Mouse (Mus musculus) neural tube, embryonic 12.5 days (tissue): ENCODE data around the gene Gosr2. TPM values are rescaled to one million over a fixed set of nuclear protein-coding genes. Genes with fewer than 3 reads are reported as not detected.

Source experiments
- ATAC-seq: fragments of 200-750 bp; cut with Nextera tagmentation; 2 replicates; pipeline ENCODE4 v1.8.0; 2017; ENCODE audit warnings: low read depth, mild to moderate bottlenecking, moderate TSS enrichment, moderate library complexity; ENCODE audit not compliant: low FRiP score
- H3K27ac ChIP-seq: fragments of 300-500 bp; sonication (generic); 2 replicates; pipeline ENCODE4 v1.5.1; 2016
- H3K27me3 ChIP-seq: fragments of 300-500 bp; sonication (generic); replicated peaks from 2 replicates; pipeline ENCODE4 v1.6.1; 2016; ENCODE audit warnings: mild to moderate bottlenecking
- H3K36me3 ChIP-seq: fragments of 300-500 bp; sonication (generic); 2 replicates; pipeline ENCODE4 v1.6.1; 2016; ENCODE audit warnings: mild to moderate bottlenecking
- H3K4me1 ChIP-seq: fragments of 300-500 bp; sonication (generic); 2 replicates; pipeline ENCODE4 v1.6.1; 2016
- H3K4me2 ChIP-seq: fragments of 300-500 bp; sonication (generic); replicated peaks from 2 replicates; pipeline ENCODE4 v1.6.1; 2016; ENCODE audit warnings: mild to moderate bottlenecking
- H3K4me3 ChIP-seq: fragments of 300-500 bp; sonication (generic); 2 replicates; pipeline ENCODE4 v1.5.1; 2016
- H3K9ac ChIP-seq: fragments of 300-500 bp; sonication (generic); 2 replicates; pipeline ENCODE4 v1.6.1; 2016; ENCODE audit warnings: mild to moderate bottlenecking
- H3K9me3 ChIP-seq: fragments of 300-500 bp; sonication (generic); 2 replicates; pipeline ENCODE4 v1.6.1; 2016; ENCODE audit warnings: mild to moderate bottlenecking
- WGBS: fragments of 180-500 bp; shearing (Covaris S2); methylation state at CpG from one replicate; pipeline ENCODE4 v1.1.7; 2016; 5-methylcytosine and 5-hydroxymethylcytosine counted together
- polyA plus RNA-seq: library from polyadenylated mRNA; unstranded; fragments of >200 nt; fragmentation: Nextera tagmentation; extraction: Ambion mirVana; gene quantifications from 2 replicates; pipeline ENCODE4 v1.2.1, GENCODE M21; 2016

Gosr2 gene
- polyA plus RNA-seq, 1 experiment from 2014 or later = 85.8 TPM

- Histone ChIP-seq H3K27me3 (peaks cover 37% of the 10 kb centered on the region), H3K36me3 (no peaks in the 10 kb centered on the region), H3K4me2 (no peak overlapping the region), H3K27ac (no peak overlapping the region), H3K9ac (no peak overlapping the region), H3K9me3 (no peaks in the 10 kb centered on the region), H3K4me1 (no peaks in the 10 kb centered on the region), H3K4me3 (no peak overlapping the region)
- ATAC-seq = no peak
- 6% methylated on average over 3 of the region's 3 CpGs for WGBS
Observed at GRCm38 (mm10) chr11:103656520-103656919, 41.2 kb downstream of the Gosr2 start.

DNA sequence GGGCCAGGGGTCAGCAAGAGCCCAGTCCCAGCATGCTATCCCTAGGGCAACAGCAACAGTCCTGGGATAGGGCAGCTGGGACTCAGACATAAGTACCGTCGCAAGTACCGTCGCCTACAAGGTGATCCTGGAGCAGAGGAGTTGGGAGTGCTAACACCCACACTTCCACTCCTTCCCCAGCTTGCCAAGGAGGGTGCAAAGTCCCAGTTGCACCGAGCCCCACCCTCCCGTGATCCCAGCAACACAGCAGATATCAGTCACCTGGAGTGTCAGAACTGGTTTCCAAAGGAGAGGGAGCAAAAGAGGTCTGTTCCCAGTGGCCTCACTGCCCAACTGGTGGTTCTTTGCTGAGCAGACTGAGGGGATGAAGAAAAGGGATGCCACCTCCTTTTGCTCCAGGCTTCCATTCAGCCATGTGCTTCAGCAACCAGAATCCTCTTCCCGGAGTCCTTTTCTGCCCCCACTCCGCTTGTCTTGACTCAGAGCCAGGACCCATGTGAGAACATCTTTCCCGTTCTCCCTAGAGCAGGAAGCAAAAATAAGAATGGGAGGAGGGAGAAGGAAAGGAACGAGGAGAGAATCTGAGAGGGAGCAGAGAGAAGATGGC lies 44.2 kb downstream of the Gosr2 start:
- no peaks in the 10 kb centered on the region for H3K9me3 ChIP-seq
- no peaks in the 10 kb centered on the region for H3K36me3 ChIP-seq
- H3K27ac ChIP-seq = no peak overlapping the region
- H3K4me3 ChIP-seq = no peak overlapping the region
- H3K4me2 ChIP-seq = no peak overlapping the region
- no peak overlapping the region for H3K9ac ChIP-seq
- 75% methylated on average over 10 of the region's 10 CpGs for WGBS
- H3K27me3 ChIP-seq = peaks cover 67% of the 10 kb centered on the region
- no peak for ATAC-seq
- H3K4me1 ChIP-seq = peaks cover 14% of the 10 kb centered on the region

DNA sequence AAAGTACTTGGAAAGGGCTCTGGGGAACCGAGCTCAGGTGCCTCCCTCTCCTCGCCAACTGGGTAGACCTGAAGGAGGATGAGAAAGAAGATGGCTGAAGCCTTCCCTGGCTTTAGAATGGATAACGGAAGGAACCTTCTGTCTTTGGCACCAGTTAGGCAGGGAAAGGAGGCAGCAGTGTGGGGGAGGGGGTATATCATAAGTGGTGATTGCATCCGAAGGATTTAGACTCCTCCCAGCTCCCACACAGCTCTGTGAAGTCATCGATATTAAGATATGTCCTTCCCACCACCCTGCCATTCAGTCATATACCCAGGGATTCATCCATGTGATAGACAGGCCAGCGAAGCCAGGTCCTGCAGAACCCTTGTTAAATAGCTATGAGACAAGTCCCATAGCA lies 46.3 kb downstream of the Gosr2 start:
- 81% methylated on average over 6 of the region's 6 CpGs for WGBS
- Histone ChIP-seq H3K9me3 (no peaks in the 10 kb centered on the region), H3K27me3 (peaks cover 84% of the 10 kb centered on the region)

GRCm38 (mm10) chr11:103649983-103650493 lies 47.7 kb downstream of the Gosr2 start:
- Histone ChIP-seq H3K27me3 (peaks cover 76% of the 10 kb centered on the region), H3K4me3 (peak overlapping the region; percentile 30), H3K36me3 (no peaks in the 10 kb centered on the region), H3K9ac (peak overlapping the region; percentile 21; the same call in 1 of the 2 replicates), H3K4me1 (peaks cover 14% of the 10 kb centered on the region), H3K4me2 (peak overlapping the region; percentile 65), H3K27ac (no peak overlapping the region), H3K9me3 (no peaks in the 10 kb centered on the region)
- no peak for ATAC-seq
- 2% methylated on average over 37 of the region's 37 CpGs for WGBS

More for the DNA sequence above, 46.3 kb downstream of the Gosr2 start:
- Histone ChIP-seq H3K4me2 (no peak overlapping the region), H3K27ac (no peak overlapping the region), H3K9ac (no peak overlapping the region), H3K4me3 (no peak overlapping the region), H3K36me3 (no peaks in the 10 kb centered on the region), H3K4me1 (peaks cover 14% of the 10 kb centered on the region)
- ATAC-seq = no peak

DNA sequence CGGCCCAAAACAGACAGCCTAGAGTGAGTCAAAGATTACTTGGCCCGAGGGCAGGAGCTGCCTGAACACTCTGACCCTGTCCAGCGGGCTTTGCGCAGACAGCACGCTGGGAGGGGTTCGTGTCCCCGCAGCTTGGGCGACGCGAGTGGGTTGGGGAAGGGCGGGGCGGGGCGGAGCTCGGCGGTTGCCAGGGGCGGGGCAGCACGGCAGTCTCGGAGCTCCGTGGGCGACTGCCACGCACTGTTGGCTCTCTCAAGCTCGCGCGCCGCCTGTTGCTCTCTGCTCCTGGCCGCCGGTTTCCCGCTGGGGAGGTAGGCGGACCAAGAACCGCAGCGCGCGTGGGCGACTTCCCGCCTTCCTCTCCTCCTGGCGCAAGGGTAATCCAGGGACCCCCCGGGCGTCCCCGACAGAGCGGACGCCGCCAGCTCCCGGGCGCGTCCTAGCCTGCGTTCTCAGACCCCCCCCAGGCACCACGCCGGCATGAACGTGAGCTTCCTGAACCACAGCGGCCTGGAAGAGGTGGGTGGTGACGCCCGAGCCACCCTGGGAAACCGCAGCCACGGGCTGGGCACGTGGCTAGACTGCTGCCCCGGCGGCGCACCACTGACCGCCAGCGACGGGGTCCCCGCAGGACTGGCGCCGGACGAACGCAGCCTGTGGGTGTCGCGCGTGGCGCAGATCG lies 48.3 kb downstream of the Gosr2 start, which contains the start of gene Rprml:
Gene Rprml (plus strand): TSS at position 270 of the 682 bp plus-strand sequence.
- Histone ChIP-seq H3K9me3 (no peaks in the 10 kb centered on the region), H3K36me3 (no peaks in the 10 kb centered on the region), H3K27ac (no peak within 1 kb of the TSS), H3K4me3 (peak within 1 kb of the TSS; percentile 30), H3K9ac (peak within 1 kb of the TSS; percentile 21; the same call in 1 of the 2 replicates), H3K4me2 (peak within 1 kb of the TSS; percentile 65), H3K27me3 (peaks cover 73% of the 10 kb centered on the region), H3K4me1 (peaks cover 14% of the 10 kb centered on the region)
- ATAC-seq = no peak
- 1% methylated on average over 71 of the region's 71 CpGs for WGBS

- Histone ChIP-seq H3K9ac (no peak overlapping the region), H3K9me3 (no peaks in the 10 kb centered on the region), H3K27me3 (peaks cover 70% of the 10 kb centered on the region), H3K4me1 (peaks cover 14% of the 10 kb centered on the region), H3K27ac (no peak overlapping the region), H3K36me3 (no peaks in the 10 kb centered on the region), H3K4me2 (no peak overlapping the region), H3K4me3 (no peak overlapping the region)
- ATAC-seq = no peak
- WGBS = 34% methylated on average over 7 of the region's 7 CpGs
Observed at GRCm38 (mm10) chr11:103648656-103649055, 49.0 kb downstream of the Gosr2 start.

DNA sequence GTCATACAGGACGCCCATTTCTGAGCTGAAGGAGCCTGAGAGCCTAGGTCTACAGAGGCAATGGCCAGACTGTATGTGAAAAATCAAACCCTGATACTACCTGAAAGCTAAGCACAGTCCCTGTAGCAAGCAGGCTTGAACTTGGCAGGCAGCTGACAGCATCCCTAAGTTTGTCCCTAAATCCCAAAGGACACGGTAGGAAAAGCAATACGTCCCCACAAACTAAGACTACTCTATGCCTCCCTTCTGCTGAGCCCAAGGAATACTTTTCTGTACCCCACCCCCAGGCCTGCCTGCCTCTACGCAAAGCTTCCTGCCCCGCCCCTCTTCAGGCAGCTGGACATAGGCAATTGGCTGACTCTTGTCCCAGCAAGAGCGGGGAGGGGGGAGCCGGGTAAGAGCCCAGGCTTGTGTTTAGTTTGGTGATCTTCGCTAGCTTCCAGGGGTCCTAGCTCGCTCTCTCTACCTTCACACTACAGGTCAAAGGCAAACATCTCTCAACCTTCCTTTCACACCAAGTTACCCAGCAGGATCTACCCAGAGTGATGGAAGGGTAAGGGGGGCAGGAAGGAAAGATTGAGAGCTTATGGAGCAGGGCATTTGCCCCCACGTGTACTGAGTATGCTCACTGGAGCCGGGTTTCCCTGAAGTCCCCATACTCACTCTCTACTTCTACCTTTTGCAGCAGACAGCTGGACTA lies 49.6 kb downstream of the Gosr2 start:
- 10% methylated on average over 11 of the region's 11 CpGs for WGBS
- no peaks in the 10 kb centered on the region for H3K9me3 ChIP-seq
- peaks cover 69% of the 10 kb centered on the region for H3K27me3 ChIP-seq
- H3K27ac ChIP-seq = no peak overlapping the region
- no peak overlapping the region for H3K4me3 ChIP-seq
- no peak overlapping the region for H3K4me2 ChIP-seq
- no peak for ATAC-seq
- H3K36me3 ChIP-seq = no peaks in the 10 kb centered on the region
- H3K4me1 ChIP-seq = peaks cover 14% of the 10 kb centered on the region
- H3K9ac ChIP-seq = no peak overlapping the region

DNA sequence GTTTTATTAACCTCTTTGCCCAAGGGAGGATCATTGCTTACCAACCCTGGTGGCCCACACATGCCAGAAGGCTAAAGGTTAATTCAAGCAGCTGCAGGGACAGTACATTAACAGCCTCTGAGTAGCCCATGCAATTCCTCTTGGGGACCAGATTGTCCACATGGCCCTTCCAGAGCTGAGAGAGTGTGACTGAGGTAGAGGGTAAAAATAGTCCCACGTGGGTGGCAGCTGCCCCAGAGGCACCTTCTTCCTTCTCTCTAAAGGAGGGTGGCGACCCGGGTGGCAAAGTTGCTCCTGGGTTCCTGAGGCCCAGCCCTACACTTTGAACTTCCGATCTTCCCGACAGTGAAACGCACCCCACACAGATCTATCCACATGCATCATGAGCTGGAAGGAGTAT lies 51.4 kb downstream of the Gosr2 start:
- WGBS = 80% methylated on average over 6 of the region's 6 CpGs
- no peak overlapping the region for H3K27ac ChIP-seq
- no peaks in the 10 kb centered on the region for H3K36me3 ChIP-seq
- H3K4me2 ChIP-seq = no peak overlapping the region
- H3K27me3 ChIP-seq = peaks cover 52% of the 10 kb centered on the region
- H3K9me3 ChIP-seq = no peaks in the 10 kb centered on the region
- H3K4me3 ChIP-seq = no peak overlapping the region
- no peak for ATAC-seq
- H3K4me1 ChIP-seq = peaks cover 14% of the 10 kb centered on the region
- H3K9ac ChIP-seq = no peak overlapping the region

- WGBS = 67% methylated on average over 8 of the region's 8 CpGs
- Histone ChIP-seq H3K36me3 (no peaks in the 10 kb centered on the region), H3K9ac (no peak overlapping the region), H3K4me3 (no peak overlapping the region), H3K27ac (no peak overlapping the region), H3K4me2 (no peak overlapping the region), H3K4me1 (peaks cover 14% of the 10 kb centered on the region), H3K9me3 (no peaks in the 10 kb centered on the region), H3K27me3 (peaks cover 46% of the 10 kb centered on the region)
- no peak for ATAC-seq
Observed at GRCm38 (mm10) chr11:103645731-103646130, 52.0 kb downstream of the Gosr2 start.

GRCm38 (mm10) chr11:103643211-103643610 lies 54.5 kb downstream of the Gosr2 start:
- no peak overlapping the region for H3K4me2 ChIP-seq
- WGBS = 71% methylated on average over 9 of the region's 9 CpGs
- H3K36me3 ChIP-seq = no peaks in the 10 kb centered on the region
- peaks cover 27% of the 10 kb centered on the region for H3K27me3 ChIP-seq
- no peak overlapping the region for H3K27ac ChIP-seq
- no peak for ATAC-seq
- no peaks in the 10 kb centered on the region for H3K4me1 ChIP-seq
- no peaks in the 10 kb centered on the region for H3K9me3 ChIP-seq
- no peak overlapping the region for H3K4me3 ChIP-seq
- H3K9ac ChIP-seq = no peak overlapping the region

- WGBS = 4% methylated on average over 10 of the region's 10 CpGs
- Histone ChIP-seq H3K4me2 (no peak overlapping the region), H3K36me3 (no peaks in the 10 kb centered on the region), H3K4me1 (no peaks in the 10 kb centered on the region), H3K27me3 (peaks cover 13% of the 10 kb centered on the region; the same call in 1 of the 2 replicates), H3K4me3 (no peak overlapping the region), H3K27ac (no peak overlapping the region), H3K9me3 (no peaks in the 10 kb centered on the region), H3K9ac (no peak overlapping the region)
- ATAC-seq = no peak
Observed at GRCm38 (mm10) chr11:103639407-103639946, 58.2 kb downstream of the Gosr2 start.

- H3K4me1 ChIP-seq = no peaks in the 10 kb centered on the region
- WGBS = 78% methylated on average over 3 of the region's 3 CpGs
- H3K4me2 ChIP-seq = no peak within 1 kb of the TSS
- no peak within 1 kb of the TSS for H3K27ac ChIP-seq
- H3K9me3 ChIP-seq = no peaks in the 10 kb centered on the region
- H3K27me3 ChIP-seq = peaks cover 13% of the 10 kb centered on the region; the same call in 1 of the 2 replicates
- no peak for ATAC-seq
- no peak within 1 kb of the TSS for H3K9ac ChIP-seq
- H3K36me3 ChIP-seq = no peaks in the 10 kb centered on the region
- H3K4me3 ChIP-seq = no peak within 1 kb of the TSS
Observed at GRCm38 (mm10) chr11:103638790-103639189, 58.9 kb downstream of the Gosr2 start, which contains the start of gene Lyzl6. Lyzl6 (minus strand) TSS chr11:103638890.
